Mouse (Mus musculus): ENCODE measurements around the gene Foxq1. TPM values are rescaled to one million over a fixed set of nuclear protein-coding genes. Genes with fewer than 3 reads are reported as not detected.

Foxq1 gene
- 3.0 and 3.3 TPM in 2 replicates for polyA plus RNA-seq (2012; rRNA removed)

GRCm38 (mm10) chr13:31555834-31556233 lies at the start of gene Foxq1:
Gene Foxq1, plus strand, starts transcription at chr13:31556134.
- no peak within 1 kb of the TSS for H3K4me3 ChIP-seq (replicated peaks; ENCODE audit: insufficient read depth, low read depth, low read length)
- no peak for DNase-seq
- no peaks in the 10 kb centered on the region for H3K4me1 ChIP-seq (ENCODE audit: control insufficient read depth, insufficient read depth, low read length)
- TF ChIP-seq POLR2A (IDR thresholded peaks at IDR 0.05; ENCODE audit: borderline replicate concordance, insufficient read depth, low read length) (no peak), CTCF (IDR thresholded peaks at IDR 0.05; ENCODE audit: borderline replicate concordance, insufficient read depth, low read depth, low read length) (no peak)
- H3K27ac ChIP-seq (ENCODE audit: insufficient read depth, low read length): no peak within 1 kb of the TSS
- H3K27me3 ChIP-seq (ENCODE audit: control insufficient read depth, insufficient read depth, low read length): peaks cover 3% of the 10 kb centered on the region; the same call in 1 of the 2 replicates
- 85% methylated on average over 4 of the region's 4 CpGs for WGBS

- TF ChIP-seq POLR2A (IDR thresholded peaks at IDR 0.05; ENCODE audit: borderline replicate concordance, insufficient read depth, low read length): no peak
- no peak for DNase-seq
- H3K27ac ChIP-seq (ENCODE audit: insufficient read depth, low read length): no peak overlapping the region
- WGBS: 85% methylated on average over 8 of the region's 8 CpGs
- H3K4me1 ChIP-seq (ENCODE audit: control insufficient read depth, insufficient read depth, low read length): no peaks in the 10 kb centered on the region
- no peak overlapping the region for H3K4me3 ChIP-seq (replicated peaks; ENCODE audit: insufficient read depth, low read depth, low read length)
- H3K27me3 ChIP-seq (ENCODE audit: control insufficient read depth, insufficient read depth, low read length): no peaks in the 10 kb centered on the region
Observed at GRCm38 (mm10) chr13:31506494-31507167, 49.3 kb upstream of the Foxq1 start.

- Histone ChIP-seq H3K4me1 (ENCODE audit: control insufficient read depth, insufficient read depth, low read length) (no peaks in the 10 kb centered on the region), H3K27me3 (ENCODE audit: control insufficient read depth, insufficient read depth, low read length) (no peaks in the 10 kb centered on the region), H3K27ac (ENCODE audit: insufficient read depth, low read length) (no peak overlapping the region), H3K4me3 (replicated peaks; ENCODE audit: insufficient read depth, low read depth, low read length) (no peak overlapping the region)
- DNase-seq: no peak
- WGBS: 96% methylated on average over 7 of the region's 7 CpGs
- no peak for TF ChIP-seq POLR2A (IDR thresholded peaks at IDR 0.05; ENCODE audit: borderline replicate concordance, insufficient read depth, low read length)
- no peak for TF ChIP-seq CTCF (IDR thresholded peaks at IDR 0.05; ENCODE audit: borderline replicate concordance, insufficient read depth, low read depth, low read length)
Observed at GRCm38 (mm10) chr13:31515261-31515660, 40.7 kb upstream of the Foxq1 start.

GRCm38 (mm10) chr13:31518411-31518886 lies 37.5 kb upstream of the Foxq1 start:
- Histone ChIP-seq H3K27ac (ENCODE audit: insufficient read depth, low read length) (no peak overlapping the region), H3K27me3 (ENCODE audit: control insufficient read depth, insufficient read depth, low read length) (no peaks in the 10 kb centered on the region), H3K4me1 (ENCODE audit: control insufficient read depth, insufficient read depth, low read length) (no peaks in the 10 kb centered on the region), H3K4me3 (replicated peaks; ENCODE audit: insufficient read depth, low read depth, low read length) (no peak overlapping the region)
- 15% methylated on average over 10 of the region's 10 CpGs for WGBS
- no peak for TF ChIP-seq CTCF (IDR thresholded peaks at IDR 0.05; ENCODE audit: borderline replicate concordance, insufficient read depth, low read depth, low read length)
- TF ChIP-seq POLR2A (IDR thresholded peaks at IDR 0.05; ENCODE audit: borderline replicate concordance, insufficient read depth, low read length): no peak
- DNase-seq: peak; percentile 41 to 60

- WGBS: 98% methylated on average over 9 of the region's 9 CpGs
- no peaks in the 10 kb centered on the region for H3K4me1 ChIP-seq (ENCODE audit: control insufficient read depth, insufficient read depth, low read length)
- no peak overlapping the region for H3K4me3 ChIP-seq (replicated peaks; ENCODE audit: insufficient read depth, low read depth, low read length)
- H3K27ac ChIP-seq (ENCODE audit: insufficient read depth, low read length): no peak overlapping the region
- no peaks in the 10 kb centered on the region for H3K27me3 ChIP-seq (ENCODE audit: control insufficient read depth, insufficient read depth, low read length)
- DNase-seq: no peak
- no peak for TF ChIP-seq POLR2A (IDR thresholded peaks at IDR 0.05; ENCODE audit: borderline replicate concordance, insufficient read depth, low read length)
- TF ChIP-seq CTCF (IDR thresholded peaks at IDR 0.05; ENCODE audit: borderline replicate concordance, insufficient read depth, low read depth, low read length): no peak
Observed at GRCm38 (mm10) chr13:31518971-31519370, 37.0 kb upstream of the Foxq1 start.

- Histone ChIP-seq H3K27ac (ENCODE audit: insufficient read depth, low read length) (no peak overlapping the region), H3K27me3 (ENCODE audit: control insufficient read depth, insufficient read depth, low read length) (no peaks in the 10 kb centered on the region), H3K4me1 (ENCODE audit: control insufficient read depth, insufficient read depth, low read length) (no peaks in the 10 kb centered on the region), H3K4me3 (replicated peaks; ENCODE audit: insufficient read depth, low read depth, low read length) (no peak overlapping the region)
- DNase-seq: no peak
- WGBS: 60% methylated on average over 4 of the region's 4 CpGs
- TF ChIP-seq POLR2A (IDR thresholded peaks at IDR 0.05; ENCODE audit: borderline replicate concordance, insufficient read depth, low read length): no peak
- TF ChIP-seq CTCF (IDR thresholded peaks at IDR 0.05; ENCODE audit: borderline replicate concordance, insufficient read depth, low read depth, low read length): no peak
Observed at GRCm38 (mm10) chr13:31524976-31525375, 31.0 kb upstream of the Foxq1 start.

GRCm38 (mm10) chr13:31531186-31531585 lies 24.7 kb upstream of the Foxq1 start:
- H3K27ac ChIP-seq (ENCODE audit: insufficient read depth, low read length): no peak overlapping the region
- 83% methylated on average over 5 of the region's 5 CpGs for WGBS
- DNase-seq: no peak
- TF ChIP-seq POLR2A (IDR thresholded peaks at IDR 0.05; ENCODE audit: borderline replicate concordance, insufficient read depth, low read length) (no peak), CTCF (IDR thresholded peaks at IDR 0.05; ENCODE audit: borderline replicate concordance, insufficient read depth, low read depth, low read length) (no peak)
- H3K4me3 ChIP-seq (replicated peaks; ENCODE audit: insufficient read depth, low read depth, low read length): no peak overlapping the region
- no peaks in the 10 kb centered on the region; the same call in 1 of the 2 replicates for H3K27me3 ChIP-seq (ENCODE audit: control insufficient read depth, insufficient read depth, low read length)
- no peaks in the 10 kb centered on the region for H3K4me1 ChIP-seq (ENCODE audit: control insufficient read depth, insufficient read depth, low read length)

- no peaks in the 10 kb centered on the region for H3K4me1 ChIP-seq (ENCODE audit: control insufficient read depth, insufficient read depth, low read length)
- TF ChIP-seq CTCF (IDR thresholded peaks at IDR 0.05; ENCODE audit: borderline replicate concordance, insufficient read depth, low read depth, low read length) (no peak), POLR2A (IDR thresholded peaks at IDR 0.05; ENCODE audit: borderline replicate concordance, insufficient read depth, low read length) (no peak)
- H3K4me3 ChIP-seq (replicated peaks; ENCODE audit: insufficient read depth, low read depth, low read length): no peak overlapping the region
- 39% methylated on average over 8 of the region's 8 CpGs for WGBS
- H3K27me3 ChIP-seq (ENCODE audit: control insufficient read depth, insufficient read depth, low read length): no peaks in the 10 kb centered on the region; the same call in 1 of the 2 replicates
- H3K27ac ChIP-seq (ENCODE audit: insufficient read depth, low read length): no peak overlapping the region
- no peak for DNase-seq
Observed at GRCm38 (mm10) chr13:31531651-31532061, 24.3 kb upstream of the Foxq1 start.
